Mouse (Mus musculus): ENCODE data around the gene Ctxn1. TPM values are rescaled to one million over a fixed set of nuclear protein-coding genes. Genes with fewer than 3 reads are reported as not detected.

Ctxn1 gene
- total RNA-seq, 2 experiments from 2014 or later: 599 to 686 TPM

GRCm38 (mm10) chr8:4252934-4253841, 5.9 kb downstream of the Ctxn1 start, which contains the start of gene Snapc2:
Gene Snapc2, plus strand, starts transcription at chr8:4253080.
- intact Hi-C loops (cut with DNase I): loop anchor here (2.0 to 5.0 kb wide), 2 partner anchors 14 to 36 kb away; partner anchors contain the start of genes Gm49320, Map2k7 and Prr36
- DNase-seq (ENCODE audit: low spot score in 2 of 2): peak; percentile 95 to 96

DNA sequence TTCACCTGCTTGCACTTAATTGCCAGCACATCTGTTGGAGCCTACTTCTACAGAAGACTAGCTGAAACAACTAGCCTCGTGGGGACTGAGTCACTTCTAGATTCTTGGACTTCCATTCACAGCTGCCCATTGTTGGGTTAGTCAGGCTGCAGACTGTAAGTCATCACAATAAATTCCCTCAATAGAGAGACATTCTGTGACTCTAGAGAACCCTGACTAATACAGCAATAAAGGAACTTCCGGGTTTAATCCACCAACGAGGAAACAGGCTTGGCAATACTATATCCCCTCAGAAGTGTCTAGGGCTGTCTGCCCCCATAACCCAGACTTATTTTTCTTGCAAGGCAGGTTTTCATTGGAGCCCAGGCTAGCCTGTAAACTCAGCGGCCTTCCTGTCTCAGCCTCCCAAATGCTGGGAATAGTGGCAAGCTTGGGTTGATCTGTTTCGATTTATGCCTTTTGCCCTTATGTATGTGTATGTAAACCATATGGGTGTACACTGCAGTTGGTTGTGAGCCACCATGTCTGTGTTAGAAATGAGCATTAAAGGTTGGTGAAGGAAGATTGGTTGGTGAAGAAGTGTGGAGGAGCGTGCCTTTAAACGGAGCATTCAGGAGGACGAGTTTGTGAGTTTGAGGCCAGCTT, 6.8 kb downstream of the Ctxn1 start:
- no peak for DNase-seq (ENCODE audit: low spot score in 2 of 2)
- intact Hi-C loops (cut with DNase I): loop anchor here (2.0 to 5.0 kb wide), 2 partner anchors 13 to 35 kb away; partner anchors contain the start of genes Gm49320, Map2k7 and Prr36

DNA sequence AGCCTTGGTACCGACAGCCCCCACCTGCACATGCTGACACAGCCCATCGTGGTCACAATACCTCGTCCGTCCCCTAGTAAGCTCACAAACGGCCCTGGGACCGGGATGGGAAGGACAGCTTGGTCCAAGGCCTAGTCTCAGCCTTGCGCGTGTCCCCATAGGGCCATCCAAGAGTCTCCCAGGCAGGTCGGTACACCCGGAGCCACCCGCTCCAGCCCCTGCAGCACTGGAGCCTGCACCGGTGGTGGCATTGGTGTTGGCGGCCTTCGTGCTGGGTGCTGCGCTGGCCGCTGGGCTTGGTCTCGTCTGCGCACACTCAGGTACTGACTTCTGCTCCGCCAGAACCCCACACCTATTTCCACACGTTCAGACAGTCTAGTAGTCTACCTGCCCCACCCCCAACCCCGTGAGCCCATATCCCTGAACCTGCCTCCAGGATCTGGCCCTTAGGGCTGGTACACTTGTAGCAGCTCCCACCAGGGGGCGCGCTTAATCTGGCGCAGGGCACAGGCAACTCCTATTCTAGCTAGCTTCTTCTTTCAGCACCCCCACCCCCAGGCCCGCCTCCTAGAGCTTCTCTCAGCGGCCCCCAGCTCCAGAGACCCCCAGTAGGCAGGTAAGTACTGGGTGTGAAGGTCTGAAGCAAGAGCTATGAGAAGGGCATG, 8.6 kb downstream of the Ctxn1 start:
- intact Hi-C loops (cut with DNase I): loop anchor here (5.0 kb wide), 1 partner anchor 33 kb away; the partner anchor contains the start of gene Prr36
- DNase-seq (ENCODE audit: low spot score in 2 of 2): peak; percentile 83

GRCm38 (mm10) chr8:4249213-4249612, 9.9 kb downstream of the Ctxn1 start:
- DNase-seq (ENCODE audit: low spot score in 2 of 2): no peak
- intact Hi-C loops (cut with DNase I): loop anchor here (1.0 kb wide), 1 partner anchor 73 kb away; no protein-coding TSS in a partner anchor

DNA sequence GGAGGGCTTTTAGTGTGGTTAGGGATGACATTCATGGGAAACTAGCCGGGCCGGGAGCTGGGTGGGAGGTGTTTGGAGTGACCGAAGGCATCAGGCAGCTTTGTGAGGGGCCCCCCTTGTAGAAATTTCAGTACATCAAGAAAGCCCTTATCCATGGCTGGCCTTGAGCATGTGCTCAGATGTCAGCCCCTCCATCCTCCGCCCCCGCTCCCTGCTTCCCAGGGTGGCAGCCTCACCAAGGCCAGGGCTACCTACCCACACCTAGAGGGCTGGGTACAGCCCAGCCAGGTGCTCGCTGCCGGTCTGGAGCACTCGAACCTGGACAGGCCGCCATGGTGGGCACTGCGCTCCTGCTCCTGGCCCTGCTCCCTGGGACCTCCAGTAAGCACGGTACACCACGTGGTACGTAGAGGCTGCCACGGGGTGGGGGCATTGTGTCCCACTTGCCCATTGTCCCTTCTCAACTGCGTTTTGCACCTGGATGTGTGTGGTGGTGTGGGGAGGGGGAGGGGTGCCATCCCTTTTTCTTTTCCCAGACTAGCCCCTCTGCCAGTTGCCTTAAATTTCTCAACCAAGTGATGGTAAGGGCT, 11.0 kb downstream of the Ctxn1 start, which contains the start of gene Tgfbr3l:
Gene Tgfbr3l (plus strand): TSS at position 264 of the 590 bp plus-strand sequence.
- intact Hi-C loops (cut with DNase I): no loop called here
- DNase-seq (ENCODE audit: low spot score in 2 of 2): no peak

- DNase-seq (ENCODE audit: low spot score in 2 of 2): no peak
- intact Hi-C loops (cut with DNase I): no loop called here
Observed at GRCm38 (mm10) chr8:4247241-4247640, 11.8 kb downstream of the Ctxn1 start.

DNA sequence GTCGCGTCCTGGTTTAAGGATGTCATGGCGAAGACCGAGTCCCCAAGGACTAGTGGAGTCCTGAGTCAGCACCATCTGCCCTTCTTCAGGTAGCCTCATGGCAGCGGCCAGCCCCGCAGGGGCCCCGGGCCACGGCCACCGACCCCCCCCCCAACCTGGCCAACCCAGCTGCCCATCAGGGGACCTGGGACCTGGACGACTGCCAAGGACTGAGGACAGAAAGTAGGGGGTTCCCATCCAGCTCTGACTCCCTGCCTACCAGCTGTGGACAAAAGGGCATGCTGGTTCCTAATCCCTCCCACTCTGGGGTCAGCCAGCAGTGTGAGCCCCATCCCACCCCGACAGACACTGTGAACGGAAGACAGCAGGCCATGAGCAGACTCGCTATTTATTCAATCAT, 13.3 kb downstream of the Ctxn1 start:
- intact Hi-C loops (cut with DNase I): no loop called here
- DNase-seq (ENCODE audit: low spot score in 2 of 2): no peak

GRCm38 (mm10) chr8:4245061-4245460, 14.0 kb downstream of the Ctxn1 start:
- intact Hi-C loops (cut with DNase I): no loop called here
- no peak for DNase-seq (ENCODE audit: low spot score in 2 of 2)

- intact Hi-C loops (cut with DNase I): loop anchor here (2.0 to 5.0 kb wide), 3 partner anchors 13 to 88 kb away; partner anchors contain the start of genes Ccl25, Elavl1, Prr36 and Snapc2
- DNase-seq (ENCODE audit: low spot score in 2 of 2): peak in 1 of 2 experiments; percentile 61
Observed at GRCm38 (mm10) chr8:4239193-4239890, 19.7 kb downstream of the Ctxn1 start.

DNA sequence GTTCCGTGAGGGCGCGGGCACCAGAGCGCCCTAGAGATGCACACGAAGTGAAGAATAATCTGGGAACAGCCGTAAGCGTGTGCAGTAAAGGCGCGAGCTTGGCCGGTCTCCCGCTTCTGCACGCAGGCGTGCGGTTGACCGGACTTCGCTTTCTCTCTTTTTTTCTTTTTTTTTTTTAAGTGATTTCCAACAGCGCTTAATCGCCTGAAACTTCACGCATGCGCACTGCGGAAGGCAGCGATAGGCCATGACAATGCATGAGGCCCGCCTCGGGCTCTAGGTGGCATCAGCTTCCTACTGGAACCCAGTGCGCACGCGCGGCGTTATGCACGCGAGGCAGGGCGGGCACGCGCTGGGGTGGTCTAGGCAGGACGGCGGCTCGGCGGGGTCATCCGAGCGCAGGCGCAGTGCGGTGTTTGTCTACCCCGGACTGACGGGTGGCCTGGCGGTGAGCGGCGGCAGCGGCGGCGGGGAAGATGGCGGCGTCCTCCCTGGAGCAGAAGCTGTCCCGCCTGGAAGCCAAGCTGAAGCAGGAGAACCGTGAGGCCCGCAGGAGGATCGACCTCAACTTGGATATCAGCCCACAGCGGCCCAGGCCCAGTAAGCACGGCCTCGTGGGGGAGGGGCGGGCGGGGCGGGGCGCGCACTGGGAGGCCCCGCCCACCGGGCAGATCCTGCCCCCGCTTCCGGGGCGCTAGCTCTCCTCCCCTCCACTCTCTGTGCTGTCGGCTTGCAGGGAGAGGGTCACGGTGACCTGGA, 20.5 kb downstream of the Ctxn1 start, which contains the start of the genes Map2k7 and Gm49320:
Gene Map2k7 (plus strand): TSS at position 307 of the 759 bp plus-strand sequence.
Gene Gm49320 (plus strand): TSS at position 432 of the 759 bp plus-strand sequence.
- intact Hi-C loops (cut with DNase I): loop anchor here (1.0 to 5.0 kb wide), 4 partner anchors 14 to 89 kb away; partner anchors contain the start of genes Ccl25, Elavl1, Prr36 and Snapc2
- DNase-seq (ENCODE audit: low spot score in 2 of 2): peak; percentile 100

DNA sequence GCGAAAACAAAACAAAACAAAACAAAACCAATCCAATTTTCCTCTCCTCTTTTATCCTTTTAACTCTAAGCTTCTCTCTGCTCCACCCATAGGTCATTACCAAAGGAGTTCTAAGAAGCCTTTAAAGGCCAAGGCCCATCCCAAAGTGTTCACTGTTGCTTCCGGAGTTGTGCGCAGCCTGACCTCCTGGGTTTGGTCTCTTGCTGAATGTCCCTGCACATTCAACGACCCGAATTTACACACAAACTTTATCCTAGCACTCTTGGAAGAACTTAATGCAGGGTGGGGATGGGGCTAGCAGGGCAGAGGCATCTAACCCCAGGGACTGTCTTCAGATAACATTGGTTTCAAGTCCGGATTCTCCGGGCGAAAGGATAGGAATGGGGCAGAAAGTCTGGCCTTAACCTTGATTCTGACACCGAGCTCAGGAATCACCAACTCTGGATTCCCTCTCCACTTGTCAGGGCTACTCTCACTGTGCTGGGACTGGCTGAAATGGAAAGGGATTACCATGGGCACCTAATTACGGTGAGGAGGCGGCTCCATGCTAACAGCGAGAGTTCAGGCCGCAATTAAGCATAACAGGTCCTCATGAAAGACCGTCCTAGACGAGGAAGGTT, 21.1 kb downstream of the Ctxn1 start:
- intact Hi-C loops (cut with DNase I): loop anchor here (1.0 to 5.0 kb wide), 5 partner anchors 15 to 89 kb away; partner anchors contain the start of genes Ccl25, Elavl1, Prr36 and Snapc2
- DNase-seq (ENCODE audit: low spot score in 2 of 2): no peak

- no peak for DNase-seq (ENCODE audit: low spot score in 2 of 2)
- intact Hi-C loops (cut with DNase I): no loop called here
Observed at GRCm38 (mm10) chr8:4230612-4231351, 28.3 kb downstream of the Ctxn1 start.

GRCm38 (mm10) chr8:4229784-4230183, 29.3 kb downstream of the Ctxn1 start:
- no peak for DNase-seq (ENCODE audit: low spot score in 2 of 2)
- intact Hi-C loops (cut with DNase I): no loop called here

- no peak for DNase-seq (ENCODE audit: low spot score in 2 of 2)
- intact Hi-C loops (cut with DNase I): no loop called here
Observed at GRCm38 (mm10) chr8:4227919-4228318, 31.2 kb downstream of the Ctxn1 start.

DNA sequence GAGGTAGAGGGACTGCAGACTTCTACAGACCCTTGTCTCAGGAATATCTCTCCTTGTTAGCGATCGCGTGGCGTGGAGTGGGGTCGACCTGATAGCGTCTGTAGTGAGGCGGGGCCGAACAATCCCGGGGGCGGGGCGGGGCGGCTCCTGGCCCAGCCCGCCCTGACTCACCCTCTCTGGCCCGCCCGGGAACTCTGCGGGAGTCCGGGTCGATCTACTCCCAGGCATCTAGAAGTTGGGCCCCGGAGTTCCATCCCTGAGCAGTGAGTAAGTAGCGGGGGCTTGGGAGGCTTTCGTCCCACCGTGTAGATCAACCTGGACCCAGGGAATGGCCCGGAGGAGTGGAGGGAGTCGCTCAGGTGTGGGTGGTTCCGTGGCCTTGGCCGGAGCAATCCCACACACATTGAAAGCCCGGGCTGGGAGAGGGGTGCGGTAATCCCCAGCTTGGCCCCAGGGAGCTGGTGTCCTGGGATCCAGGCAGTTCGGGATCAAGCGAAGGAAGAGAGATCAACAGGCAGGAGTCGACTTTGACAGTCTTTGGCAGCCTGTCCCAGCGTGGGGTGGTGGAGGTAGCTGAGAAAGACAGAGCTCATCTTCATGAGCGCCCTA, 32.2 kb downstream of the Ctxn1 start, which contains the start of gene Lrrc8e:
Gene Lrrc8e (plus strand): TSS at position 89 of the 609 bp plus-strand sequence.
- intact Hi-C loops (cut with DNase I): no loop called here
- DNase-seq (ENCODE audit: low spot score in 2 of 2): no peak

DNA sequence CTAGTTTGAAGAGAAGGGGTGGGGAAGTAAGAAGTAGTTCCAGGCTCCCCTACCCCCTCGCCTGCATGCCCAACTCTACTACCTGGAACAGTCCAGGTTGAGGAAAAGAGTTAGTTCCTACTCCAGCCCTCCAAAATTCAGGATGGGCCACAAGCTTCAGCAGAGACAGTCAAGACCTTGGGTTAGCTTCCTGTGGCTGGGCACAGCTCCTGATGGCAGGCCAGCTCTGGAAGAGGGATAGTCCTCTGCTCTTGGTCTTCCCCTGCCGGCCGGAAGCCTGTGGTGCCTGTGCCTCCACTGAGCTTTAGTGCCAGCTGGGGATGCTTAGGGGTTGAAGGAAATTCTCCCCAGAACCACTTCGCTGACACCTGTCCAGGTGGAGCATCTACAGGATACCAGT, 32.8 kb downstream of the Ctxn1 start:
- intact Hi-C loops (cut with DNase I): no loop called here
- DNase-seq (ENCODE audit: low spot score in 2 of 2): no peak
